Mouse (Mus musculus) hematopoietic stem cell, adult 5-6 weeks (primary cell): ENCODE results near the gene Inka1. TPM values are rescaled to one million over a fixed set of nuclear protein-coding genes. Genes with fewer than 3 reads are reported as not detected.

ENCODE experiments used
- ATAC-seq, 2 experiments: fragments of 125-278 bp in 1 of 2; replicated peaks in 1 of 2; 2 replicates each; pipeline ENCODE4 v1.8.0; 2016 to 2017; ENCODE audit warnings: inconsistent platforms in 2 of 2, mild to moderate bottlenecking in 2 of 2, moderate number of reproducible peaks in 2 of 2, low read depth in 1 of 2, moderate TSS enrichment in 1 of 2; ENCODE audit not compliant: low FRiP score in 2 of 2, poor library complexity in 2 of 2, severe bottlenecking in 2 of 2, insufficient read depth in 1 of 2, low TSS enrichment in 1 of 2
- total RNA-seq: library from RNA; stranded (forward); fragments of 172-1452, 232-1000 nt; gene quantifications from 2 replicates; pipeline ENCODE4 v1.2.3, GENCODE M21; 2017

Gene Inka1
- total RNA-seq, 1 experiment from 2014 or later, result 49.9 TPM

GRCm38 (mm10) chr9:107935374-107935773 is 50.3 kb downstream of the Inka1 start, which contains the start of gene Camkv:
Camkv (plus strand) TSS chr9:107935674.
- ATAC-seq, result no peak

Other genes starting within 250 kb of the Inka1 start
- gene Rbm5, start 214.9 kb downstream of the Inka1 start, total RNA-seq, result 309 and 331 TPM in 2 replicates
- gene Rbm6, start 112.6 kb downstream of the Inka1 start, total RNA-seq, result 165 and 170 TPM in 2 replicates
- gene Mon1a, start 97.7 kb downstream of the Inka1 start, total RNA-seq, result 11.5 and 12.3 TPM in 2 replicates
- gene Mst1r, start 79.0 kb downstream of the Inka1 start, total RNA-seq, result 0.25 TPM in 1 of 2 replicates, not detected in the other
- not detected in 2 replicates for gene Actl11, start 57.4 kb downstream of the Inka1 start, total RNA-seq
- 0.25 and 0.38 TPM in 2 replicates for gene Camkv, start 50.2 kb downstream of the Inka1 start, total RNA-seq
- 19.3 and 40.1 TPM in 2 replicates for gene Traip, start 35.7 kb downstream of the Inka1 start, total RNA-seq
- gene Uba7, start 10.4 kb downstream of the Inka1 start, total RNA-seq, result 103 and 121 TPM in 2 replicates
- 2.2 and 2.3 TPM in 2 replicates for gene Gm20661, start 2.8 kb downstream of the Inka1 start, total RNA-seq
- gene Cdhr4, start 6.6 kb upstream of the Inka1 start, total RNA-seq, result 3.3 and 3.9 TPM in 2 replicates
- gene Gm20662, start 10.5 kb upstream of the Inka1 start, total RNA-seq, result 1.6 TPM in 1 of 2 replicates, not detected in the other
- gene Ip6k1, start 16.6 kb upstream of the Inka1 start, total RNA-seq, result 45.7 and 127 TPM in 2 replicates
- 10.8 and 16.2 TPM in 2 replicates for gene Gmppb, start 63.4 kb upstream of the Inka1 start, total RNA-seq
- 1.9 and 3.4 TPM in 2 replicates for gene Amigo3, start 67.3 kb upstream of the Inka1 start, total RNA-seq
- gene Mst1, start 94.6 kb upstream of the Inka1 start, total RNA-seq, result not detected in 2 replicates
- gene Rnf123, start 97.5 kb upstream of the Inka1 start, total RNA-seq, result 35.1 and 40.5 TPM in 2 replicates
- gene Apeh, start 108.7 kb upstream of the Inka1 start, total RNA-seq, result 90.6 and 109 TPM in 2 replicates
- gene Bsn, start 204.5 kb upstream of the Inka1 start, total RNA-seq, result 2.7 and 3.6 TPM in 2 replicates